Mouse (Mus musculus): ENCODE results near the gene Gapdhs. TPM values are rescaled to one million over a fixed set of nuclear protein-coding genes. Genes with fewer than 3 reads are reported as not detected.

The Gapdhs gene
- polyA plus RNA-seq, 1 experiment: 4,420 TPM

DNA sequence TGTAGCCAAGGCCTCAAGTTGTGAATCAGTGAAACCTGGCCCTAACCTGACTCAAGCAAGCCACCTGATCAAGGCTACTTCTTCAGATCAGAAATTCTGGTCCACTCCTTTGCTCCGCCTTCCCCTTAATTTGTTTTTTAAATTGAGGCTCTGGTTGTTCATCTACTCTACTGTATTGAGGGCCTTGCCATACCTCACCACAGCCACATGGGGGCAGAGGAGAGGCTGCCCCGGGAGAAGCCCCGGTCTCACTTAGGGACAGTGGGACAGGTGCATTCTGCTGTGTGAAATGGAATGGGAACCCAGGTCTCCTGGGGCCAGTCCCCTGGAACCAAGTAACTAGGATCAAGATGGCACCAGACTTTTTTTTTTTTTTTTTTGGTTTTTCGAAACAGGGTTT, 38.3 kb upstream of the Gapdhs start:
- TF ChIP-seq CTCF (IDR thresholded peaks at IDR 0.05; ENCODE audit: control insufficient read depth, insufficient read depth, insufficient replicate concordance, low read depth, low read length) (peak; percentile 65; the same call in 1 of the 2 replicates), POLR2A (IDR thresholded peaks at IDR 0.05; ENCODE audit: control insufficient read depth, low read depth, low read length) (no peak)
- H3K4me3 ChIP-seq (ENCODE audit: control insufficient read depth, low read depth, low read length): no peak overlapping the region
- no peak overlapping the region for H3K27ac ChIP-seq (ENCODE audit: control insufficient read depth, insufficient read depth, low read depth, low read length)
- no peaks in the 10 kb centered on the region for H3K36me3 ChIP-seq (ENCODE audit: control insufficient read depth, insufficient read depth, low read length)
- no peaks in the 10 kb centered on the region for H3K27me3 ChIP-seq (ENCODE audit: control insufficient read depth, insufficient read depth, low read length)
- no peaks in the 10 kb centered on the region for H3K4me1 ChIP-seq (ENCODE audit: control insufficient read depth, insufficient read depth, low read length)

DNA sequence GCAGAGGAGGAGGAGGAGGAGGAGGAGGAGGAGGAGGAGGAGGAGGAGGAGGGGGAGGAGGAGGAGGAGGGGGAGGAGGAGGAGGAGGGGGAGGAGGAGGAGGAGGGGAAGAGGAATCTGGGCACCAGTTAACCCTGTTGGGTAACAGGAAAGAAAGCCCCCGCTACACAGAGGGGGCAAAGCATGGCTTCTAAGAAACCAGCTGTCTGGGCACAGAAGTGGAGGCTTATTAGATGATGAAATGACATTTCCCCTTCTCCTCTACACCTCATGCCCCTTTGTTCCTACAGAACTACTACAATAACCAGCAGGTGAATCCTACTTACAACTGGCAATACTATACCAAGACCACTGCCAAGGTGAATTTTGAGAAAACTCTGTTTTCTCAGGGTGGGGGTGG, 34.4 kb upstream of the Gapdhs start:
- Histone ChIP-seq H3K27me3 (ENCODE audit: control insufficient read depth, insufficient read depth, low read length) (no peaks in the 10 kb centered on the region), H3K4me3 (ENCODE audit: control insufficient read depth, low read depth, low read length) (no peak overlapping the region), H3K4me1 (ENCODE audit: control insufficient read depth, insufficient read depth, low read length) (no peaks in the 10 kb centered on the region; the same call in 1 of the 2 replicates), H3K27ac (ENCODE audit: control insufficient read depth, insufficient read depth, low read depth, low read length) (no peak overlapping the region), H3K36me3 (ENCODE audit: control insufficient read depth, insufficient read depth, low read length) (no peaks in the 10 kb centered on the region)
- no peak for TF ChIP-seq CTCF (IDR thresholded peaks at IDR 0.05; ENCODE audit: control insufficient read depth, insufficient read depth, insufficient replicate concordance, low read depth, low read length)
- TF ChIP-seq POLR2A (IDR thresholded peaks at IDR 0.05; ENCODE audit: control insufficient read depth, low read depth, low read length): no peak

DNA sequence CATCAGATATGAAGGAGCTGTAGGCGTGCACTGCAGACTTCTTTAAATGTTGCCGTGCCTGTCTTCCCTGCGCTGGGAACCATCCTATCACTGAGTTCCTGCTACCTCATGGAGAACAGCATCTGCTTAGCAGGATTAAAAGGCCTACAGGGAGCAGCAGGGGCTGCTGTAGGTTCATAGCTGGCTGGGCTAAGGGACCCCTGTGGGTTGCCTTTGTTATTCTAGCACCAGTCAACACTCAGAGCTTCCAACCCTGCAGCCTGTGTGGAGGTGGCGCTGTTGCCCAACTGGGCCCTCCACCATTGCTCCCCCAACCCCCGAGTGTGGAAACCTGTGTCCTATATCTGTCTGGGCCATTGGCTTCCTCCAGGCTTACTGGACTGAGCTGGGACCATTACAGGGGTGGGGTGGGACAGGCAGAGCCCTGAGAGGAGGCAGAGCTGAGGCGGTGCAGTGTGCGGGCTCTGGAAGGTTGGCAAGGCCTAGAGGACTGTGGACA, 33.6 kb upstream of the Gapdhs start:
- Histone ChIP-seq H3K36me3 (ENCODE audit: control insufficient read depth, insufficient read depth, low read length) (no peaks in the 10 kb centered on the region), H3K4me1 (ENCODE audit: control insufficient read depth, insufficient read depth, low read length) (no peaks in the 10 kb centered on the region; the same call in 1 of the 2 replicates), H3K27me3 (ENCODE audit: control insufficient read depth, insufficient read depth, low read length) (no peaks in the 10 kb centered on the region), H3K27ac (ENCODE audit: control insufficient read depth, insufficient read depth, low read depth, low read length) (no peak overlapping the region), H3K4me3 (ENCODE audit: control insufficient read depth, low read depth, low read length) (no peak overlapping the region)
- TF ChIP-seq CTCF (IDR thresholded peaks at IDR 0.05; ENCODE audit: control insufficient read depth, insufficient read depth, insufficient replicate concordance, low read depth, low read length) (no peak), POLR2A (IDR thresholded peaks at IDR 0.05; ENCODE audit: control insufficient read depth, low read depth, low read length) (no peak)

DNA sequence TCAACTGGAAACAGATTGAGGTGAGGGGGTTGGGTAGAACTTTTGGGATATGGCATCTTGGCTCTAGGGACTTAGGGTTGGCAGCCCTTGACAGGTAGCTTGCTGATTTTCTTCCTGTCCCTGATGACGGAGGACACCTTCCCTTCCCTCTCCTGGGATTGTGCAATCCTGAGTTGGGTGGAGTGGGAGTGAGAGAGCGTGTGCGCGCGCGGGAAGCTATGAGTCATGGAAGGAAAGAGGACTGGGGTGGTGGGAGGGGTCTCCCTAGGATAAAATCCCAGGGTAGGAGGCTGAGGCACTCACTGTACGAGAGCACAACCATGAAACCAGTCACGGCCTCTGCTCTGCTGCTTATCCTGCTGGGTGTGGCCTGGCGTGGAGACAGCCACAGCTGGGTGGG, 32.6 kb upstream of the Gapdhs start:
- H3K27me3 ChIP-seq (ENCODE audit: control insufficient read depth, insufficient read depth, low read length): no peaks in the 10 kb centered on the region
- H3K27ac ChIP-seq (ENCODE audit: control insufficient read depth, insufficient read depth, low read depth, low read length): no peak overlapping the region
- TF ChIP-seq POLR2A (IDR thresholded peaks at IDR 0.05; ENCODE audit: control insufficient read depth, low read depth, low read length): no peak
- no peak for TF ChIP-seq CTCF (IDR thresholded peaks at IDR 0.05; ENCODE audit: control insufficient read depth, insufficient read depth, insufficient replicate concordance, low read depth, low read length)
- H3K4me3 ChIP-seq (ENCODE audit: control insufficient read depth, low read depth, low read length): no peak overlapping the region
- no peaks in the 10 kb centered on the region for H3K36me3 ChIP-seq (ENCODE audit: control insufficient read depth, insufficient read depth, low read length)
- no peaks in the 10 kb centered on the region; the same call in 1 of the 2 replicates for H3K4me1 ChIP-seq (ENCODE audit: control insufficient read depth, insufficient read depth, low read length)

DNA sequence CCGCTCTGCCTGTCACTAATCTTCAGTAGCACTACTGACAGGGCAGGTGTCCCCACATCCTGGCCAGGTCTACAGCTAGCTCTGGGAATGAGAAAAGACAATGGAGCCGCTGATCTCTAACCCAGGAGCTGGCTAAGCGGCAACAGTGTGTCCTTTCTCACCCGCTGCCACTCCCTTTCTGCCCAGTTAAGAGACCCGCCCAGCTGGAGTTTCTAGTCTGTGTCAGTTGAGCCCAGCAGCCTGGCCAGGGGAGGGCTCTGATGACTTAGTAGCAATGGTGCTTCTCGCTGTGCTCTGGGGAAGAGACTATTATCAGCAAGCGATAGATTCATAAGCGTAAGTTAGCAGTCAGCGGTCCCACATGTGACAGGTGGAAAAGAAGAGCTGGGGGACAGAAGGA, 25.8 kb upstream of the Gapdhs start:
- H3K4me3 ChIP-seq (ENCODE audit: control insufficient read depth, low read depth, low read length): no peak overlapping the region
- H3K27me3 ChIP-seq (ENCODE audit: control insufficient read depth, insufficient read depth, low read length): no peaks in the 10 kb centered on the region
- H3K27ac ChIP-seq (ENCODE audit: control insufficient read depth, insufficient read depth, low read depth, low read length): no peak overlapping the region; the same call in 1 of the 2 replicates
- peaks cover 7% of the 10 kb centered on the region for H3K4me1 ChIP-seq (ENCODE audit: control insufficient read depth, insufficient read depth, low read length)
- TF ChIP-seq POLR2A (IDR thresholded peaks at IDR 0.05; ENCODE audit: control insufficient read depth, low read depth, low read length) (no peak), CTCF (IDR thresholded peaks at IDR 0.05; ENCODE audit: control insufficient read depth, insufficient read depth, insufficient replicate concordance, low read depth, low read length) (no peak)
- H3K36me3 ChIP-seq (ENCODE audit: control insufficient read depth, insufficient read depth, low read length): no peaks in the 10 kb centered on the region

DNA sequence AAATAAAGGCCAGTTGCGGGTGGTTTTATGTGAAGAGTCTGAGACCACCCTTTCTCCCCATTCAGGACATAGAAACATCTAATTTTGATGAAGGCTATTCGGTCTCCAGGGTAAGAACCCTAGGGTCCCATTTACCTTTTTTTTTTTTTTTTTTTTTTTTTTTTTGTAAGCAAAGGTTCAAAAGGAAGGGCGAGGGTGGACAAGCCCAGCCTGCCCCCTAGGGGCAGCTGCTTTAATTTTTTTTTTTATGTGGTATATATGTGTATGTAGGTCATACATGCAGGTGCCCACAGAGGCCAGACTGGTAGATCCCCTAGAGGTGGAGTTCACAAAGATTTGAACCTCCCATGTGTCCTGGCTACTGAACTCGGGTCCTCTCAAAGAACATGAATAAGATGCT, 22.9 kb upstream of the Gapdhs start:
- TF ChIP-seq CTCF (IDR thresholded peaks at IDR 0.05; ENCODE audit: control insufficient read depth, insufficient read depth, insufficient replicate concordance, low read depth, low read length) (no peak), POLR2A (IDR thresholded peaks at IDR 0.05; ENCODE audit: control insufficient read depth, low read depth, low read length) (no peak)
- H3K36me3 ChIP-seq (ENCODE audit: control insufficient read depth, insufficient read depth, low read length): no peaks in the 10 kb centered on the region
- H3K27me3 ChIP-seq (ENCODE audit: control insufficient read depth, insufficient read depth, low read length): no peaks in the 10 kb centered on the region
- H3K4me3 ChIP-seq (ENCODE audit: control insufficient read depth, low read depth, low read length): no peak overlapping the region
- no peak overlapping the region for H3K27ac ChIP-seq (ENCODE audit: control insufficient read depth, insufficient read depth, low read depth, low read length)
- peaks cover 7% of the 10 kb centered on the region for H3K4me1 ChIP-seq (ENCODE audit: control insufficient read depth, insufficient read depth, low read length)

DNA sequence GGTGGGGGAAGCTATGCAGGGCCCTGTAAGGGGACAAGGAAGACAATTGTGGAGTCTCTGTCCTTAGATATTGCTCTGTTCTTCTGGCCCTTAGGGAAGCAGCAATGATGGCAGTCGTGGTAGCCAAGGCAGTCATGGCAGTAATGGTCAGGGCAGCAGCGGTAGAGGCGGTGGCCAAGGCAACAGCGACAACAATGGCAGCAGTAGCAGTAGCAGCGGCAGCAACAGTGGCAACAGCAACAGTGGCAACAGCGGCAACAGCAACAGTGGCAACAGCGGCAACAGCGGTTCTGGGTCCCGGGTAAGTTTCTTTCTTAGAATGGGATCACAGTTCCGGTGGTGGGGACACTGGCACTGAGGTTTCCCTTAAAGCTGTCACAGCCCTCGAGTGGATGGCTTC, 21.7 kb upstream of the Gapdhs start:
- peaks cover 7% of the 10 kb centered on the region for H3K4me1 ChIP-seq (ENCODE audit: control insufficient read depth, insufficient read depth, low read length)
- no peak overlapping the region for H3K27ac ChIP-seq (ENCODE audit: control insufficient read depth, insufficient read depth, low read depth, low read length)
- no peaks in the 10 kb centered on the region for H3K27me3 ChIP-seq (ENCODE audit: control insufficient read depth, insufficient read depth, low read length)
- TF ChIP-seq POLR2A (IDR thresholded peaks at IDR 0.05; ENCODE audit: control insufficient read depth, low read depth, low read length): no peak
- TF ChIP-seq CTCF (IDR thresholded peaks at IDR 0.05; ENCODE audit: control insufficient read depth, insufficient read depth, insufficient replicate concordance, low read depth, low read length): no peak
- peak overlapping the region; percentile 39 for H3K4me3 ChIP-seq (ENCODE audit: control insufficient read depth, low read depth, low read length)
- H3K36me3 ChIP-seq (ENCODE audit: control insufficient read depth, insufficient read depth, low read length): no peaks in the 10 kb centered on the region

DNA sequence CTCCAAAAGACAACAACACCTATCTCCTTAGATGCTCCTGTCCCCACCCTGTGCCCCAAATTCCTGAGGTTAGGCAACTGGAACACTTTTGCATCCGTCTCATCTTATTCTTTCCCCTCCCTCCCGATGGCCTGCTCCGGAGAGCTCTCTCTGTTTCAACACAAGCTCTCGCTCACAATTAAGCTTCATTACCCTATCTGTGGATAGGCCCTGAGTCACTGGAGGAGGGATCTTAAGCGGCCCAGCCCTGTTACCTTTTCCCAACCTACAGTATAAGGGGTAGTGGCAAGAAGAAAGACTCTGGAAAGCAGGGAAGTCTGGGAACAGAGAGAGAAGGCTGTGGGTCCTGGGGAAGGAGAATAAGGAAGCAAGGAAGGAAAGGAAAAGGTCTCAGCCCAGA, 20.0 kb upstream of the Gapdhs start, which contains the start of gene Dmkn:
Dmkn (plus strand) TSS at position 301 of the 400 bp plus-strand sequence.
- no peak for TF ChIP-seq POLR2A (IDR thresholded peaks at IDR 0.05; ENCODE audit: control insufficient read depth, low read depth, low read length)
- TF ChIP-seq CTCF (IDR thresholded peaks at IDR 0.05; ENCODE audit: control insufficient read depth, insufficient read depth, insufficient replicate concordance, low read depth, low read length): no peak
- Histone ChIP-seq H3K27me3 (ENCODE audit: control insufficient read depth, insufficient read depth, low read length) (no peaks in the 10 kb centered on the region), H3K4me3 (ENCODE audit: control insufficient read depth, low read depth, low read length) (no peak within 1 kb of the TSS), H3K4me1 (ENCODE audit: control insufficient read depth, insufficient read depth, low read length) (peaks cover 7% of the 10 kb centered on the region; the same call in 1 of the 2 replicates), H3K36me3 (ENCODE audit: control insufficient read depth, insufficient read depth, low read length) (no peaks in the 10 kb centered on the region), H3K27ac (ENCODE audit: control insufficient read depth, insufficient read depth, low read depth, low read length) (no peak within 1 kb of the TSS)
